Mouse (Mus musculus): ENCODE data around the gene Tnfaip2. TPM values are rescaled to one million over a fixed set of nuclear protein-coding genes. Genes with fewer than 3 reads are reported as not detected.

Tnfaip2 gene
- total RNA-seq, 1 experiment: 4.1 TPM

- no peak overlapping the region for H3K27ac ChIP-seq (ENCODE audit: insufficient read depth, low read depth, low read length, poor library complexity, severe bottlenecking)
- no peaks in the 10 kb centered on the region for H3K36me3 ChIP-seq (ENCODE audit: control insufficient read depth, insufficient read depth, low read length, poor library complexity, severe bottlenecking)
- TF ChIP-seq ZNF384 (IDR thresholded peaks at IDR 0.05; ENCODE audit: low read depth, low read length): no peak
- no peak for TF ChIP-seq MAFK (IDR thresholded peaks at IDR 0.05; ENCODE audit: insufficient read depth, low read depth, low read length)
- TF ChIP-seq ZC3H11A (IDR thresholded peaks at IDR 0.05; ENCODE audit: borderline replicate concordance, low read depth, low read length): no peak
- TF ChIP-seq CHD2 (IDR thresholded peaks at IDR 0.05; ENCODE audit: low read depth, low read length): 0 out of 2 replicates have a peak, but pooled peaks have one; percentile 20
- no peak for TF ChIP-seq HCFC1 (IDR thresholded peaks at IDR 0.05; ENCODE audit: borderline replicate concordance, insufficient read depth, low read length)
- H3K9ac ChIP-seq (ENCODE audit: insufficient read depth, low read depth, low read length, poor library complexity, severe bottlenecking): no peak overlapping the region
- no peaks in the 10 kb centered on the region for H3K9me3 ChIP-seq (ENCODE audit: control insufficient read depth, insufficient read depth, low read depth, low read length)
- no peak overlapping the region for H3K4me3 ChIP-seq (ENCODE audit: insufficient read depth in 1 of 2, low read depth in 1 of 2, low read length in 2 of 2, poor library complexity in 1 of 2, severe bottlenecking in 1 of 2)
- peaks cover 0 to 2% of the 10 kb centered on the region in 2 experiments; a peak in 1 of 4 replicates for H3K4me1 ChIP-seq (ENCODE audit: control insufficient read depth in 2 of 2, insufficient read depth in 2 of 2, low read length in 2 of 2, poor library complexity in 1 of 2)
- in situ Hi-C loops (cut with MboI; ENCODE audit: low sequenced_read_pairs in 2 of 2, unreplicated experiment in 2 of 2): no loop called here
- no peak for DNase-seq (ENCODE audit: low read depth, low spot score)
Measured at GRCm38 (mm10) chr12:111404880-111405279, 37.4 kb upstream of the Tnfaip2 start.

- TF ChIP-seq HCFC1 (IDR thresholded peaks at IDR 0.05; ENCODE audit: borderline replicate concordance, insufficient read depth, low read length) (no peak), MAFK (IDR thresholded peaks at IDR 0.05; ENCODE audit: insufficient read depth, low read depth, low read length) (no peak), CHD2 (IDR thresholded peaks at IDR 0.05; ENCODE audit: low read depth, low read length) (no peak), ZC3H11A (IDR thresholded peaks at IDR 0.05; ENCODE audit: borderline replicate concordance, low read depth, low read length) (no peak), ZNF384 (IDR thresholded peaks at IDR 0.05; ENCODE audit: low read depth, low read length) (no peak)
- no peak within 1 kb of the TSS for H3K27ac ChIP-seq (ENCODE audit: insufficient read depth, low read depth, low read length, poor library complexity, severe bottlenecking)
- no peak within 1 kb of the TSS for H3K9ac ChIP-seq (ENCODE audit: insufficient read depth, low read depth, low read length, poor library complexity, severe bottlenecking)
- peak within 1 kb of the TSS; percentile 43 to 45; a peak in 3 of 4 replicates for H3K4me3 ChIP-seq (ENCODE audit: insufficient read depth in 1 of 2, low read depth in 1 of 2, low read length in 2 of 2, poor library complexity in 1 of 2, severe bottlenecking in 1 of 2)
- H3K4me1 ChIP-seq (ENCODE audit: control insufficient read depth in 2 of 2, insufficient read depth in 2 of 2, low read length in 2 of 2, poor library complexity in 1 of 2): peaks cover 0 to 2% of the 10 kb centered on the region in 2 experiments; a peak in 1 of 4 replicates
- H3K9me3 ChIP-seq (ENCODE audit: control insufficient read depth, insufficient read depth, low read depth, low read length): no peaks in the 10 kb centered on the region
- no peak for DNase-seq (ENCODE audit: low read depth, low spot score)
- no peaks in the 10 kb centered on the region for H3K36me3 ChIP-seq (ENCODE audit: control insufficient read depth, insufficient read depth, low read length, poor library complexity, severe bottlenecking)
- in situ Hi-C loops (cut with MboI; ENCODE audit: low sequenced_read_pairs in 2 of 2, unreplicated experiment in 2 of 2): no loop called here
Measured at GRCm38 (mm10) chr12:111406622-111407021, 35.6 kb upstream of the Tnfaip2 start, which contains the start of gene Lbhd2. TSS of gene Lbhd2 (plus strand) at chr12:111406809.

GRCm38 (mm10) chr12:111409583-111409982 is 32.7 kb upstream of the Tnfaip2 start:
- Histone ChIP-seq H3K4me3 (ENCODE audit: insufficient read depth in 1 of 2, low read depth in 1 of 2, low read length in 2 of 2, poor library complexity in 1 of 2, severe bottlenecking in 1 of 2) (no peak overlapping the region), H3K9me3 (ENCODE audit: control insufficient read depth, insufficient read depth, low read depth, low read length) (no peaks in the 10 kb centered on the region), H3K9ac (ENCODE audit: insufficient read depth, low read depth, low read length, poor library complexity, severe bottlenecking) (no peak overlapping the region), H3K4me1 (ENCODE audit: control insufficient read depth in 2 of 2, insufficient read depth in 2 of 2, low read length in 2 of 2, poor library complexity in 1 of 2) (peaks cover 0 to 7% of the 10 kb centered on the region in 2 experiments; a peak in 1 of 4 replicates), H3K27ac (ENCODE audit: insufficient read depth, low read depth, low read length, poor library complexity, severe bottlenecking) (no peak overlapping the region), H3K36me3 (ENCODE audit: control insufficient read depth, insufficient read depth, low read length, poor library complexity, severe bottlenecking) (no peaks in the 10 kb centered on the region)
- in situ Hi-C loops (cut with MboI; ENCODE audit: low sequenced_read_pairs in 2 of 2, unreplicated experiment in 2 of 2): no loop called here
- no peak for DNase-seq (ENCODE audit: low read depth, low spot score)
- TF ChIP-seq CHD2 (IDR thresholded peaks at IDR 0.05; ENCODE audit: low read depth, low read length) (no peak), ZNF384 (IDR thresholded peaks at IDR 0.05; ENCODE audit: low read depth, low read length) (no peak), ZC3H11A (IDR thresholded peaks at IDR 0.05; ENCODE audit: borderline replicate concordance, low read depth, low read length) (no peak), HCFC1 (IDR thresholded peaks at IDR 0.05; ENCODE audit: borderline replicate concordance, insufficient read depth, low read length) (no peak), MAFK (IDR thresholded peaks at IDR 0.05; ENCODE audit: insufficient read depth, low read depth, low read length) (no peak)

GRCm38 (mm10) chr12:111411631-111412355 is 30.5 kb upstream of the Tnfaip2 start:
- in situ Hi-C loops (cut with MboI; ENCODE audit: low sequenced_read_pairs in 2 of 2, unreplicated experiment in 2 of 2): no loop called here
- TF ChIP-seq CHD2 (IDR thresholded peaks at IDR 0.05; ENCODE audit: low read depth, low read length): no peak
- no peak for TF ChIP-seq HCFC1 (IDR thresholded peaks at IDR 0.05; ENCODE audit: borderline replicate concordance, insufficient read depth, low read length)
- no peak for TF ChIP-seq MAFK (IDR thresholded peaks at IDR 0.05; ENCODE audit: insufficient read depth, low read depth, low read length)
- TF ChIP-seq ZC3H11A (IDR thresholded peaks at IDR 0.05; ENCODE audit: borderline replicate concordance, low read depth, low read length): no peak
- no peak for TF ChIP-seq ZNF384 (IDR thresholded peaks at IDR 0.05; ENCODE audit: low read depth, low read length)
- Histone ChIP-seq H3K36me3 (ENCODE audit: control insufficient read depth, insufficient read depth, low read length, poor library complexity, severe bottlenecking) (no peaks in the 10 kb centered on the region), H3K9me3 (ENCODE audit: control insufficient read depth, insufficient read depth, low read depth, low read length) (no peaks in the 10 kb centered on the region), H3K4me3 (ENCODE audit: insufficient read depth in 1 of 2, low read depth in 1 of 2, low read length in 2 of 2, poor library complexity in 1 of 2, severe bottlenecking in 1 of 2) (no peak overlapping the region), H3K9ac (ENCODE audit: insufficient read depth, low read depth, low read length, poor library complexity, severe bottlenecking) (no peak overlapping the region), H3K4me1 (ENCODE audit: control insufficient read depth in 2 of 2, insufficient read depth in 2 of 2, low read length in 2 of 2, poor library complexity in 1 of 2) (peaks cover 0 to 7% of the 10 kb centered on the region in 2 experiments; a peak in 1 of 4 replicates), H3K27ac (ENCODE audit: insufficient read depth, low read depth, low read length, poor library complexity, severe bottlenecking) (no peak overlapping the region)
- DNase-seq (ENCODE audit: low read depth, low spot score): no peak

Measured in ES-E14 (cell line).